Mouse (Mus musculus): Measurements from ENCODE around the gene Elmo1.

Gene Elmo1

DNA sequence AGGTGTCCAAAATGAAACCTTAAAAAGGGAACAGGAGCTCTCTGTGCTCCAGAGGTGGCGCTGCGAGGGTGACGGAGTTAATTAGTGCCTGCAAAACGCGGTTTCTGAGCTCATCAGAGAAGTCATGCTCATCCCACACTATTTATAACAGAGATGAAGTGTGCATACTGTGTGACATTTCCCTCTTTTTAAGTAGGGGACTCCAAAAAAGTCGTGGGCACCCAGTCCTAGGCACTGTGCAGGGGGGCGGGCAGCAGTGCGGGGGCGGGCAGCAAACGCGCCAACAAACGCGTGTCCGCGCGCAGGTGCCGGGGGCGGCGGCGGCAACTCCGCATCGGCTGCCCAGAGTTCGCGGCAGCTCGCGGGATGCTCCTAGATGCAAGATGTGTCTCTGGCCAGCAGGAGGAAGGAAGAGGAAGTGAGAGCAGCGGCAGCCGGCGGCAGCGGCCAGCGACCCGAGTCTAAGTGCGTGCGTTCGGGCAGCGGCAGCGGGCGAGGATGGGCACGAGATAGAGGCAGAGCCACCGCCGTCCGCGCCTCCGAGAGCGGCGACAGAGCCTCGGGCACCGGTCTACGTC lies at the start of gene Elmo1:
Gene Elmo1 (plus strand): TSS at position 464 of the 578 bp plus-strand sequence.
- DNase-seq (ENCODE audit: extremely low spot score) = peak; percentile 87

- peak; percentile 36 for DNase-seq (ENCODE audit: extremely low spot score)
Observed at GRCm38 (mm10) chr13:20041169-20041830, 49.1 kb upstream of the Elmo1 start.

GRCm38 (mm10) chr13:20042856-20043255 lies 47.5 kb upstream of the Elmo1 start:
- DNase-seq (ENCODE audit: extremely low spot score) = no peak

GRCm38 (mm10) chr13:20045350-20045749 lies 45.0 kb upstream of the Elmo1 start:
- DNase-seq (ENCODE audit: extremely low spot score) = no peak

DNA sequence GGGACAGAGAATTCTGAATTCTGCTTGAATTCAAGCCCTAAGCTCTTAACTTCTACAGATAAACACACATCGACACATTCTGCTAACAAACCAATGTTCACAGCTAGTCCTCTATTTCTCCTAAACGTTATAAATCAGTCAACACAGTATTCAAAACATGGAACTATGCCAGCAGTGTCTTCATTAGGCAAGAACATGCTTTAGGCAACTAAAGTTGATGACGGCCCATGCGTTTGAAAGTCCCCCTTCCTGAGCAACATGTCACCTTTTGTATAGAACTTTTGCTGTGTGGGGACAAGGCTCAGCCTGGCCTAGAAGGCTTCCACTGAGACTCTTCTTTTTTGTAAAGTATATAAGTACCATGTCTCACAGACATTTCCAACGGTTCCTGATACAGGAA lies 44.6 kb upstream of the Elmo1 start:
- DNase-seq (ENCODE audit: extremely low spot score) = no peak

DNA sequence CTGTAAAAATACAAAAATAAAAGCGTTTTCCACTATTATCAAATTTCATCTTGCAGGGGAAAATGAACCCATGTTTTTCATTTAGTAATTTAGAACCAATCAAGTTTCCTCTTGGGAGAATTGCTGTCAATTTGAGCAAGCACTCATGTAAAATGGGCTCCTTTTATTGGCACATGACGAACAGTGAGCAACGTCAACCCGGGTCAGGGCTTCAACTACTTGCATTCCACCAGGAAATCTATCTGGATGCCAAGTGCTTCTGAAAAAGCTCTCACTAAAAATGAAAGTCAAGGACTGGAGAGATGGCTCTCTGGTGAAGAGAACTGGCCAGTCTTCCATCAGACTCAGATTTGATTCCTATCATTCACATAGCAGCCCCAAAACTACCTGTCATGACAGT lies 44.0 kb upstream of the Elmo1 start:
- no peak for DNase-seq (ENCODE audit: extremely low spot score)

DNA sequence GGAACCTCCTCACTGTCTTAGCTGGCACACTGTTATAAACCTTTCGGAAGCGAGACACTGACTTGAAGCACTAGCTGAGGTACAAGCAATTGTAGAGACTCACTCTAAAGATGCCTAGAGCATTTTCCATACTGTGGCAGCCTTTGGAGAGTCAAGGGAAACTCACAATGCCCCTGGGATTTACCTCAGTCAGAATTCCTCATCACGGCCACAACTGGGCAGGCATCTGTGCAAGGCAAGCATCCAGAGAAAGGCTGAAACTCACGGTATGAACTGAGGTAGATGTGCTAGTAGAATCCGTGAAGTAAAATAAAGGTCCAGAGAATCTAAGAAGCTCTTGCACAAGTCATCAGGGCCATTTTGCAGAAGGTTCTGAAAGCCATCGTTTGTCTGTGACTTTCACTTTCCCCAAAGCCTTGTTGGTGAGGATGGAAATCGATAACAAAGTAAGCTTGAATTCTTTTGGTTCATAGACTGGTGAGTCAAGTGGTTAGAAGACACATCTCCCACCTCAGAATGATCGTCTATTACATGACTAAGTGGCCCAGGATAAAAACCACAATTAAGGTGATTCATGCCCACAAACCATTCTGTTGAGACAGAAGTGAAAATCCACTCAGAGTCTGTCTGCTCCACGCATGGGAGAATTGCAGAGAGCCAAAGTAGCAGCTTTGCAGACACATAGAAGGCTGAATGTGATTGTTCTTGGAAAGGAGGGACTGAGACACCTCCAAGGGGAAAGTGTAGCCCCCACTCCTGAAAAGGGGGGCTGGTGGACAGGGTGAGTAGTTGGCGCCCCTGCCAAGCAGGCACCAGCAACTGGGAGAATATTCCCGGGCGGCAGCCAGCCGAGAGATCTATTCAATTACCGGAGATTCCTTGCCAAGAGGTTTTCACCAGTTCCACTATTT lies 42.2 kb upstream of the Elmo1 start:
- no peak for DNase-seq (ENCODE audit: extremely low spot score)

- DNase-seq (ENCODE audit: extremely low spot score) = no peak
Observed at GRCm38 (mm10) chr13:20048837-20049160, 41.6 kb upstream of the Elmo1 start.

DNA sequence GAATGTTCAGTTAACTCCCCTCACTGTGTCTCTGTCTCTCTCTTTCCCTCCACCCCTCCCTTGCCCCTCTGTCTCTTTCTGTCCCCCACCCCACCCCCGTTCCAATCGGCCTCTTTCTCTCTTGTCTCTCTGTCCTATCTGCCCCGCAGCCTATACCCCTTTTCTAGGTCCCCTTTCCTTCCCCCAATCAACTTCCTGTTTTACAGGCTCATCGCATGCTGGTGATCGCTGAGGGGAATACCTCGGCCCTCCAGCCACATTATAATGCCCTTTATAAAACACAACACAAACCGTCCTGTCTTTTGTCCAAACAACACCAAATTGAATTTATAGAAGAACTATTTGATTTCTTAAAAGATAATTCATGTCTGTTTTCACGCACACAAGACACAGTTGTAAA lies 40.7 kb upstream of the Elmo1 start:
- no peak for DNase-seq (ENCODE audit: extremely low spot score)

DNA sequence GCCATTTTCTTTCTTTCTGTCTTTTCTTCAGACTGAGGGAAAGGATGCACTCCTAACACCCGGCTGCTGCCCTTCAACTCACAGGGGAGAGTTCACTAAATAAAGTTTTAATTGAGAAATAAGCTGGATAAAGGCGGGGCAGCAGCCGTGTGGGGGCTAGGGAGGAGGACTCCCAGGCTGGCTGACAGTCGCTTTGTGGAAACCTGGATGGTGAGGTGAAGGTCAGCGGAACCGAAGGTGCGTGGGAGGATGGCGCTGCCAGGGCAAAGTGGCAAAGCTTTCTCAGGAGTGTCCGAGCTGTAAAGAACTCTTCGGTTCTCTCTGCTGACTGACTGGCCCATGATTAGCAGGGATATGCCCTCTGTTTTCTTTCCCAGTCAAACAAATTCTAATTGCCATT lies 40.2 kb upstream of the Elmo1 start:
- no peak for DNase-seq (ENCODE audit: extremely low spot score)

DNA sequence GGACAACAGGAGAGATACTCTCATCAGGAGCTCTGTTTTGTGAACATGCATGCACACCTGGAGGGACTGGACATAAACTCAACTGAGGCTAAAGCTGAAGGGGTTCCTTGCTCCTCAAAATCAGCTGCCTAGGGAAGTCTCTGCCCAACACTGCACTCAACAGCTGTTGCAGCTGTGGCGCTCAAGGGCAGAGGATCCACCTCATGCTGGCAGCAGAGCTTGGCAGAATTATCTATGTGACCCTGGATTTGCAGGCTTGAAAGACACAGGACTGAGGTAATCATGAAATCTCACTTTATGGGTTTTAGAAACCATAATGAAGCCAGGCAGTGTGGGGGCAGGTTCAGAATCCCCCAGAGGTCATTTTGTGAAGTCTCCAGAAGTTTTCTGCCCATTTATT lies 32.5 kb upstream of the Elmo1 start:
- no peak for DNase-seq (ENCODE audit: extremely low spot score)

DNA sequence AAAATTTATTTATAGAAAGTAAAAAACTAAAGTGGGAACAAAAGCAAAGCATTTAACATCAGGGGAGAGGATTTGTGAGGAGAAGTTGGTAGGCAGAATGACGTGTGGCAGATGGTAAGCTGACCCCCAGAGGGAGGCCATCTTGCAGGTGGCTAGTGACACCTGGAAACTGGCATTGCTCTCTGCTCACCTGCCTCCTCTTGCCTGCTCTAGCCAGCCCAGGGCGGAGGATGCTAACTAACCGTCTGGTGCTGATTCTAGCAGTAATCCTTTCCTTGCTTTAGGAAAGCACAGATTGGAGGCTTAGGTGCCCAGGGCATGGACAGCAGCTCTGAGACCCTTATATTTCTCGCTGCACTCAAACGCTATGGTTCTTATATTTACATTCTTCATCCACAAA lies 29.4 kb upstream of the Elmo1 start:
- no peak for DNase-seq (ENCODE audit: extremely low spot score)

DNA sequence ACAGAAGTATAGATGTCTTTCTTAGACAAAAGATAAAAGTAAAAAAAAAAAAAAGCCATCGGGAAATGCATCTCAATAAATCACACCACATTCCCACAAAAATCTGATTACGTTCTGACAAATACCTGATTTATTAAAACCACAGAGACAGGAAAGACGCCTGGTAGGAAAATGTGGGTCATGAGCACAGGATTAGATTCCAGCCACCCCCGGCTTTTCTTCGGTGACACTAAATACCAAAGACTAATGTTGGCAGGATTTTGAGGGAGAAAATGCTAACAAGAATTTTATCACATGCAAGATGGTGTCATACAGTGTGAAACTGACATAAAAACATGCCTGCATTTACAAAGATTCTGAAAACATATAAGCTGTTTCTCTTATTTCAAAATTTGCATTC lies 27.1 kb upstream of the Elmo1 start:
- DNase-seq (ENCODE audit: extremely low spot score) = no peak

DNA sequence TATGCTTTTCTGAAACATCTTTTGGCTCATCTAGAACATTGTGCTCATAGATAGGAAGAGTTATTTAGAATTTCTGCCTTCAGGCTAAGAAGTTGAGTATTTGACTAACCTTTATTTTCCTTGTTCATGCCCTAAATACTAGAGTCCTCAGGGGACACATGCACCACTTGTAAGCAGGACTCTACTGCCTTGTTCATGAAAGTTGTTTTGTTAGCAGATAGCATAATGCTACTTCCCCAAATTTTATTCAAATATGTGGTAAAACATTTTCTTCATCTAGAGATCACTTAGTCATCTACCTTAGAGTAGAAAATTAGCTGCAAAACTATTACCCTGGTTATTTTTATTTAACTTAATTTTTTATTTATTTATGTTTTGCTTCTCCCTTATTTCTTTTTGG lies 18.4 kb upstream of the Elmo1 start:
- DNase-seq (ENCODE audit: extremely low spot score) = no peak

DNA sequence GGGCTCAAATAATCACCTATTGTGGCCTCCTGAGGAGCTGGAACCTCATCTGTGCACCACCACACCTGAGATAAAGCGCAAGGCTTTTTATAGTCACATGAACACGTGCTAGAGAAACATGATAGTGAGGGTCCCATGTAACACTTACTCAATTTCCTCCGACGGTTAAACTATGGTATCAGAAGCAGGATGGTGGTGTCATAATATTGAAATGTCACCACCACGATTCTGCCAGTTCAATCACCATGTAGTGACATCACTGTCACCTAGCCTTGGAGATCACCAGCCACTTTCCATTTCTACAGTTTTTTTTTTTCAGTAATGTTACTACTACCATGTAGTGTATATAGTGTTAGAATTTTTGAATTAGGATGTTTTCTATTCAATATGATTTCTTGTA lies 17.4 kb upstream of the Elmo1 start:
- DNase-seq (ENCODE audit: extremely low spot score) = no peak

- DNase-seq (ENCODE audit: extremely low spot score) = no peak
Observed at GRCm38 (mm10) chr13:20076521-20076920, 13.9 kb upstream of the Elmo1 start.

- DNase-seq (ENCODE audit: extremely low spot score) = no peak
Observed at GRCm38 (mm10) chr13:20077237-20077636, 13.2 kb upstream of the Elmo1 start.

- peak; percentile 77 for DNase-seq (ENCODE audit: extremely low spot score)
Observed at GRCm38 (mm10) chr13:20090711-20091603, 561 bp downstream of the Elmo1 start.

- DNase-seq (ENCODE audit: extremely low spot score) = no peak
Observed at GRCm38 (mm10) chr13:20091604-20091926, 1.2 kb downstream of the Elmo1 start.

DNA sequence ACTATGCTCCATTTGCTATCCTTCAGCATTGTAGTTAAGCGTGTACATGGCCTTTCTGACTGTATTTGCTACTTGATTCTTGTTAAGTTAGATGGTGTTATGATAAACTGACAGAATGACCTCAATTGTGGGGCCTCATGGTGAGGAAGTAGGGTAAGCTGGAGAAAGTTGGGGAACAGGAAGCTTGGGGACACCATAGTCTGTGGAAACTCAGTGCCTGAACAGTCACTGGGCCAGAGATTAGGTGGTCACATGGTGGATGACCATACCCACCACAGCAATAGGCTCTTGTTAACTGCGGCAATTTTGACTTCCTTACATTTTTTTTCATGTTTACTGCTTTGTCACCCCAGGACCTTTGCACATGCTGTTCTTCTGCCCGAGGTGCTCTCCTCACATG lies 1.9 kb downstream of the Elmo1 start:
- DNase-seq (ENCODE audit: extremely low spot score) = no peak

DNA sequence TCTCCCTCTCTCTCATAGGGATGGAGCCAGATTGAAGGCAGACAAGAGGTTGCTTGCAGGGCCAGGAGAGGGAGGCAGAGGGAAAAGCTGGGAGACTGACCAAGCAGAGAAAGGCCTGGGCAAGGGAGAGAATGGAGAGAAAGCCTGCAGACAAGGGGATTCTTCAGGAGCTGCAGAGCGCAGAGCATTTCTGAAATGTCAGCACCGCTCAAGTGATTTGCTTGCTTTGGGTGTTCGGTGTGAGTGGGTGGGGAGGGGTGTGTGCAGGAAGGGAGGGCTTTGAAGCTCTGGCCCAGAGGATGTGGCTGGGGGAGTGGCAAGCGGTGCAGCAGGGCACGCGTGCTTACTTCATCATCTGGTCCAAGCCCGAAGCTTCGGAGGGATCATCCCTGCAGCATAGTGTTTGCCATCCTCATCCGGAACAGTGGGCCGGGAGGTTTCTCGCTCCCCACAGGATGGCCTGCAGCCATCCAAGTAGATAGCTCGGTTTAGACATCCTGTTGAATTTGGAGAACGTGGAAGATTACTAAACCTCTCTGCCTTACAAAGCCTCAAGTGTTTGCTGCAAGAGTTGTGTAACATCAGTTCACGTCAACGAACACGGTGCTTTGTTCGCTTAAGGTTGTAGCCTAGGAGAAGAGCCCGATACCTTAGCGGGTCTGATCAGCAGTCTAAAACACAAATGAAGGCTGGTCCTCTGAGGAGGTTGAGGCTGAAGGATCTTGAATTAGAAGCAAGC lies 3.1 kb downstream of the Elmo1 start:
- DNase-seq (ENCODE audit: extremely low spot score) = no peak

All from embryo, embryonic 9.5 days (tissue).